Mouse (Mus musculus) megakaryocyte, embryonic 14.5 days (primary cell): ENCODE measurements around the gene Bub1b.

Source experiments
- FLI1 ChIP-seq: IDR thresholded peaks from 2 replicates; pipeline ENCODE4 v1.6.1; 2012; ENCODE audit warnings: low read length, inconsistent platforms, mixed read lengths
- GATA1 ChIP-seq: IDR thresholded peaks from 3 replicates; pipeline ENCODE4 v1.6.1; 2012; ENCODE audit warnings: mixed read lengths, low read length, inconsistent platforms, borderline replicate concordance

GRCm38 (mm10) chr2:118661891-118662290 is 63.9 kb downstream of the Bub1b start:
- TF ChIP-seq GATA1 (no peak), FLI1 (no peak)
